Mouse (Mus musculus) kidney, embryonic 15.5 days (tissue): ENCODE measurements around the gene Ksr2. TPM values are rescaled to one million over a fixed set of nuclear protein-coding genes. Genes with fewer than 3 reads are reported as not detected.
A peak's percentile ranks its signal among the peaks of the same experiment; 100 is the strongest.

ENCODE experiments used
- ATAC-seq: fragments of 200-750 bp; cut with Nextera tagmentation; replicated peaks from 2 replicates; pipeline ENCODE4 v1.8.0; 2017; ENCODE audit warnings: moderate TSS enrichment; ENCODE audit not compliant: low FRiP score
- H3K27ac ChIP-seq: fragments of 300-500 bp; sonication (generic); 2 replicates; pipeline ENCODE4 v1.5.1; 2015; ENCODE audit warnings: mild to moderate bottlenecking, inconsistent platforms
- H3K27me3 ChIP-seq: fragments of 300-500 bp; sonication (generic); 2 replicates; pipeline ENCODE4 v1.6.1; 2015; ENCODE audit warnings: inconsistent platforms
- H3K36me3 ChIP-seq: fragments of 300-500 bp; sonication (generic); 2 replicates; pipeline ENCODE4 v1.6.1; 2015; ENCODE audit warnings: inconsistent platforms
- H3K4me1 ChIP-seq: fragments of 300-500 bp; sonication (generic); 2 replicates; pipeline ENCODE4 v1.6.1; 2015; ENCODE audit warnings: inconsistent platforms
- H3K4me2 ChIP-seq: fragments of 300-500 bp; sonication (generic); 2 replicates; pipeline ENCODE4 v1.6.1; 2015; ENCODE audit warnings: moderate library complexity, mild to moderate bottlenecking, inconsistent platforms
- H3K4me3 ChIP-seq: fragments of 300-500 bp; sonication (generic); replicated peaks from 2 replicates; pipeline ENCODE4 v1.5.1; 2015; ENCODE audit warnings: mild to moderate bottlenecking, inconsistent platforms
- H3K9ac ChIP-seq: fragments of 300-500 bp; sonication (generic); 2 replicates; pipeline ENCODE4 v1.6.1; 2015; ENCODE audit warnings: mild to moderate bottlenecking, inconsistent platforms
- H3K9me3 ChIP-seq: fragments of 300-500 bp; sonication (generic); replicated peaks from 2 replicates; pipeline ENCODE4 v1.6.1; 2016; ENCODE audit warnings: inconsistent platforms
- WGBS: fragments of 180-500 bp; shearing (Covaris S2); methylation state at CpG from one replicate; pipeline ENCODE4 v1.1.7; 2015; ENCODE audit warnings: mixed read lengths; 5-methylcytosine and 5-hydroxymethylcytosine counted together
- polyA plus RNA-seq: library from polyadenylated mRNA; unstranded; fragments of >200 nt; fragmentation: Nextera tagmentation; extraction: Ambion mirVana; gene quantifications from 2 replicates; pipeline ENCODE4 v1.2.1, GENCODE M21; 2015

Gene Ksr2
- polyA plus RNA-seq, 1 experiment from 2014 or later, result 0.73 TPM

DNA sequence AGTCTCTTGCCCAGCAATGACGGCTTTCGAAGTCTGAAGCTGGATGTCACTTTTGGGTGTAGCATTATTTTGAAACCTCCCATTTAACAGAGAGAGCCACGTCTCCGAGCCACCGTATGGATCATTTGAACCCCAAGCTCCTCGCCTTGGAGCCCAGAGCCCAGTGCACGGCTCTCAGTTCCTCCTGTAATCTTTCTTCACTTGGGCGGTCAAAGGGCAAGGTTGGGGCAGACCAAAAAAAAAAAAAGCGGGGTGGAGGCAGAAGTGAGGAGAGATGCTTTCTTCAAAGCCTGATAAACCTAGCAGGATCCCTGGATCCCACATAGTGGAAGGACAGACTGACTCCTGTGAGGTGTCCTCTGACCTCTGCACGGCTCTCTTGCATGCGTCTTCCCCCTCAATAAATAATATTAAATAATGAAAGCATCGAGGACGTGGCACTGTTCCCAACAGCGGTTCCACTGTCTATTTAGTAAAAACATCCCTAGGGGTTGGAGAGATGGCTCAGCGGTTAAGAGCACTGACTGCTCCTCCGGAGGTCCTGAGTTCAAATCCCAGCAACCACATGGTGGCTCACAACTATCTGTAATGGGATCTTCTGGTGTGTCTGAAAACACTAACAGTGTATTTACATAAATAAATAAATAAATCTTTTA is 75.0 kb downstream of the Ksr2 start:
- H3K4me3 ChIP-seq, result no peak overlapping the region
- no peaks in the 10 kb centered on the region for H3K9me3 ChIP-seq
- H3K4me2 ChIP-seq, result no peak overlapping the region
- H3K27me3 ChIP-seq, result no peaks in the 10 kb centered on the region; the same call in 1 of the 2 replicates
- H3K27ac ChIP-seq, result no peak overlapping the region
- no peak overlapping the region for H3K9ac ChIP-seq
- H3K4me1 ChIP-seq, result peaks cover 10% of the 10 kb centered on the region
- no peak for ATAC-seq
- no peaks in the 10 kb centered on the region for H3K36me3 ChIP-seq
- WGBS, result 80% methylated on average over 16 of the region's 16 CpGs

DNA sequence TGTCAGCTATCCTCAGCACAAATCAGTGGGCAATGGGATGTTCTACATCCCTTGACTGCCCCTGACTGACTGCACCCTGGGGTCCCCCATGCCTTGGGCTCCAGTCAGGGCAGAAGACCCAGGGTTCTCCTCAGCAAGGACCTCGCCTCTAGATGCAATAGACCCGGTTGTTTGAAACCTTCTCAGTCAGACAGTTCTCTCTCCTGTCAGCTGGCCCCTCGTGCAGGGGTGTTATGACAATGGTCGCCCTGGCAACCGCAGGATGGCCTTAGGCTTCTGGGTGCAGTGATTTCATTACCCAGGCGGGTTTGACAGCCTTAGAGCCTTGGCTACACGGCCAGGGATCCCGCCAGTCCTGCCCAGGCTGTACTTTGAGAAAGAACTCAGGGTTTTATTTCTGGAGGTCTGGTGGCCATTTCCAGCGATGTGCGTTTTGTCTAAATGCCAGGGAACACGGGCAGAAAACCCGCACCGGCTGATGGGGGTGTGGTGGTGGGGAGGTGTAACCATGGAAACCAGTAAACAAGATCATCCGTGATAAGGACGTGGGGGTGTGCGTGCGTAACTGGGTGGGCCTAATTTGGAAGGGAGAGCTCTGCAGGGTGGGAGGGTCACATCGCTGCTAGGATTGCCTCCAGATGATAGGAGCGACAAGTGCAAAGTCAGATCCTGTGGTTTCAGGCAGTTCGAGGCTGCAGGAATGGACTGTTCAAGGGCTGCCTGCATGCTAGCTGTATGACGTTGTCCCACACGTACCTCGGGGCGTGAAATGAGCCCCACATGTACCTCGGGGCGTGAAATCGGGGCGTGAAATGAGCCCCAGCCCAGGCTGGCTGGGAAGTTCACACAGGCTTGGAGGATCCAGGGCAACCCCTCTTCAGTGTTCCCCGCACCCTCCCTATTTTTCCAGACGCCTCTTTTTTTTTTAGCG is 79.4 kb downstream of the Ksr2 start:
- 0 out of 2 replicates have a peak, but pooled peaks have one; percentile 25 for ATAC-seq
- 24% methylated on average over 31 of the region's 31 CpGs for WGBS
- Histone ChIP-seq H3K4me2 (peak overlapping the region; percentile 46), H3K27me3 (no peaks in the 10 kb centered on the region; the same call in 1 of the 2 replicates), H3K9ac (0 out of 2 replicates have a peak overlapping the region, but pooled peaks have one; percentile 21), H3K4me3 (0 out of 2 replicates have a peak overlapping the region, but pooled peaks have one; percentile 4), H3K4me1 (peaks cover 11% of the 10 kb centered on the region), H3K27ac (no peak overlapping the region), H3K36me3 (no peaks in the 10 kb centered on the region), H3K9me3 (no peaks in the 10 kb centered on the region)

DNA sequence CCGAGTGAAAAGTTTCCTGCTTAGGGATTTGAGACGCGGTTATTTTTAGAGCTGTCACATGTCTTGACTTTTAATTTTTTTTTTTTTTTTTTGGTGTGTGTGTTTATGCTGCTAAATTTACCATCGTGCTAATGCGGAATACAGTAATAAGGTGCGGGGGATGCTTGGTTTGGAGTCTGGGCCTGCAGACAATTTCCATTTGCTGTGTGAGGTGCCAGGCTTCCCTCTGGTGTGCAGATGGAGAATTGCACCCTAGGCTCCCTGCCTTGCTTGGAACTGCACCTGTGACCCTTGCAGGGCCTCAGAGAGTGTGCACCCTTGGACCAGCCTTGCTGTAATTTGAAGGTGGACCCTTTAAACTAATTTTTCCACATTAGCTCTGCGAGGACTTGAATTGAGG is 80.1 kb downstream of the Ksr2 start:
- 0 out of 2 replicates have a peak overlapping the region, but pooled peaks have one; percentile 4 for H3K4me3 ChIP-seq
- H3K9me3 ChIP-seq, result no peaks in the 10 kb centered on the region
- WGBS, result 19% methylated on average over 7 of the region's 7 CpGs
- H3K4me2 ChIP-seq, result peak overlapping the region; percentile 46
- no peaks in the 10 kb centered on the region for H3K36me3 ChIP-seq
- H3K9ac ChIP-seq, result no peak overlapping the region
- peaks cover 11% of the 10 kb centered on the region for H3K4me1 ChIP-seq
- H3K27ac ChIP-seq, result no peak overlapping the region
- no peaks in the 10 kb centered on the region; the same call in 1 of the 2 replicates for H3K27me3 ChIP-seq
- no peak for ATAC-seq

DNA sequence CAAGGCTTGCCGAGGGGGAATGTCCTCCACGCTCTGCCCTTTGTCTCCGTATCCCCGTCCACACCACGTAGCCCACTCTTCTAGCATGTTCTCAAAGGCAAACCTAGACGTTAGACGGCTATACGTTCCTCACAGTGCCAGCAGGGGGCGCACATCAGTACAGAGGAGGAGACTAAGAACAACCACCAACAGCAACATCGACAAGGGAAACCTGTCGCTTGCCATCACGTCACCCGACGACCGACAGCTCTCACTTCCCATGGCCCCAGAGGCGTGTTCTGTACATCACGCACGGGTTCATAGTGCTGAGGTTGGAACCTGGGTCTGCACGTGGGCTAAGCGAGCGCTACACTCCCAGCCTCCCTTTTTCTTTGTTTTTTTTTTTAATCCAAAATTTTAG is 83.3 kb downstream of the Ksr2 start:
- WGBS, result 64% methylated on average over 21 of the region's 21 CpGs

DNA sequence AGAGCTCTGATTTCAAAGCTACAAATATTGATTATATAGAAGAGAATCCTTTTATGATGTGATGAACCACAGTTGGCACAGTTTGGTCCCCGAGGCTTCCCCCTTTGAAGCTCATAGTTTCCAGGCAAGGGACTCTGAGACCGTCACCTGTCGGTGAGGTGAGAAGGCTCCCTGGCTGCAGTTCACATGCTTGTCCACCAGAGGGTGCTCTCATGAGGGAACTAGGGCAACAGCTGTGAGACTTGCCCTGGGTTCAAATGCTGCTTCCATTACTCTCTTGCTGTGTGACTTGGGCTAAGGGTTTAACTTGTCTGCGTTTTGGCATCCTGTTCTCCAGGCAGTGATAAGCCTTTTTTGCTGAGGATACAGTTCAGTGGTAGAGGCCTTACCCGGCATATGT is 88.8 kb downstream of the Ksr2 start:
- H3K4me1 ChIP-seq, result peaks cover 11% of the 10 kb centered on the region; the same call in 1 of the 2 replicates
- no peak overlapping the region for H3K4me3 ChIP-seq
- H3K4me2 ChIP-seq, result no peak overlapping the region
- H3K9me3 ChIP-seq, result no peaks in the 10 kb centered on the region
- H3K27ac ChIP-seq, result no peak overlapping the region
- ATAC-seq, result no peak
- 84% methylated on average over 5 of the region's 5 CpGs for WGBS
- H3K27me3 ChIP-seq, result no peaks in the 10 kb centered on the region
- no peaks in the 10 kb centered on the region for H3K36me3 ChIP-seq
- no peak overlapping the region for H3K9ac ChIP-seq

More for the DNA sequence above, 83.3 kb downstream of the Ksr2 start:
- Histone ChIP-seq H3K36me3 (no peaks in the 10 kb centered on the region), H3K27ac (no peak overlapping the region), H3K9ac (no peak overlapping the region), H3K4me1 (peaks cover 11% of the 10 kb centered on the region), H3K4me3 (no peak overlapping the region), H3K9me3 (no peaks in the 10 kb centered on the region), H3K27me3 (no peaks in the 10 kb centered on the region; the same call in 1 of the 2 replicates), H3K4me2 (no peak overlapping the region)
- ATAC-seq, result no peak

DNA sequence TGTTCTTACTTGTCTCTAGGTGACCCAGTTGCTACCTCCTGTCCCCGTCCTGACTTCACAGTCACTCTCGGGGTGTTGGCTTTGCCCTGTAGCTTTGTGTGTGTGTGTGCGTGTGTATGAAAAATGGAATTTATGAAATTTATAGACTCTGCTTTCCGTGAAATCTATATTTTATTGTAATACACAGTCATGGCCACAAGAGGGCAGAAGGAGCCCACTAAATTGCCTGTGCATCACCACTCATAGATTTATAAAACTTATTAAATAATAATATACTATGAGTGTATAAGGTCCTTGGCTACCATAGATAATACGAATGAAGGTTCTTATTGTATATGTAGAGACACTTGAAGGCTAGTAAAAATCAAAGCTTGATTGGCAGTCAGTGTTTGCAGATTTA is 90.6 kb downstream of the Ksr2 start:
- peaks cover 11% of the 10 kb centered on the region; the same call in 1 of the 2 replicates for H3K4me1 ChIP-seq
- no peak overlapping the region for H3K27ac ChIP-seq
- WGBS, result 91% methylated on average over 5 of the region's 5 CpGs
- ATAC-seq, result no peak
- H3K9me3 ChIP-seq, result no peaks in the 10 kb centered on the region
- H3K9ac ChIP-seq, result no peak overlapping the region
- no peak overlapping the region for H3K4me3 ChIP-seq
- H3K4me2 ChIP-seq, result no peak overlapping the region
- H3K36me3 ChIP-seq, result no peaks in the 10 kb centered on the region
- 0 out of 2 replicates have a peak, but pooled peaks cover 4% of the 10 kb centered on the region for H3K27me3 ChIP-seq

DNA sequence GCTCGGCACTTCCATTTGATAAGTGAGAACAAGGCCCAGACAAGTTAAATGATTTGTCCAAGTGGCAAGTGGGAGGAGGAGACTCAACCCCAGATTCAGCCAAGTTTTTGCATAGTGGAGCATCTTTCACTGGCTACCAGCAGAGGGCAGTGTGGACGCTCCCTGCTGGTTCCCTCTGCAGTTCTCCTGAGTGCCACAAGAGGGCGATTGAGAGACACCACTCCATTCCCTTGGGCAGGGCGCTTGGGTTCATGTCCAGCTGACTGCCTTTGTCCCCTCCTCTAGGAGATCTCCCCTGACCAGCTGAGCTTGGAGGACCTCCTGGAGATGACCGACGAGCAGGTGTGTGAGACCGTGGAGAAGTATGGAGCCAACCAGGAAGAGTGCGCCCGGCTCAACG is 91.4 kb downstream of the Ksr2 start:
- Histone ChIP-seq H3K27me3 (0 out of 2 replicates have a peak, but pooled peaks cover 4% of the 10 kb centered on the region), H3K9me3 (no peaks in the 10 kb centered on the region), H3K27ac (no peak overlapping the region), H3K4me1 (peaks cover 16% of the 10 kb centered on the region), H3K4me3 (no peak overlapping the region), H3K36me3 (no peaks in the 10 kb centered on the region), H3K9ac (no peak overlapping the region), H3K4me2 (no peak overlapping the region)
- no peak for ATAC-seq
- WGBS, result 69% methylated on average over 10 of the region's 10 CpGs

DNA sequence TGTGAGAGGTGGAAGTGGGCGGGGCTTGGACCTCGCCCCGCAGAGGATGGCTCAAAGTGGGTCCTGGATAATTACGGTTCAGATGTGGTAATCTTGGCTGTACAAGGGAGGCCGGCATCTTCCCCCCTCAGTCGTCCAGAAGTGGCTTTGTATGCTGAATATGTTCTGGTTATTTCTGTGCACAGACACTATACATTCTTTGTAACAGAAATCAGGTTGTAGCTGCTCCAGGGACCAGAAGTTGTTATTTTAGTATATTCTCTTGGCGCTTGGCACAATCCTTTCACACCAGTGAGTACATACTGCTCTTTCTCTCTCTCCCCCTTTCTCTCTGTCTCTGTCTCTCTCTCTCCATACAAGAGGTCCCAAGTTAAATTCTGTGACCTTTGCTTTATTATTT is 92.0 kb downstream of the Ksr2 start:
- no peak overlapping the region for H3K4me2 ChIP-seq
- H3K4me1 ChIP-seq, result peaks cover 18% of the 10 kb centered on the region
- ATAC-seq, result no peak
- H3K9ac ChIP-seq, result no peak overlapping the region
- no peaks in the 10 kb centered on the region for H3K9me3 ChIP-seq
- H3K27ac ChIP-seq, result no peak overlapping the region
- WGBS, result 65% methylated on average over 7 of the region's 7 CpGs
- H3K27me3 ChIP-seq, result 0 out of 2 replicates have a peak, but pooled peaks cover 4% of the 10 kb centered on the region
- no peak overlapping the region for H3K4me3 ChIP-seq
- no peaks in the 10 kb centered on the region for H3K36me3 ChIP-seq

DNA sequence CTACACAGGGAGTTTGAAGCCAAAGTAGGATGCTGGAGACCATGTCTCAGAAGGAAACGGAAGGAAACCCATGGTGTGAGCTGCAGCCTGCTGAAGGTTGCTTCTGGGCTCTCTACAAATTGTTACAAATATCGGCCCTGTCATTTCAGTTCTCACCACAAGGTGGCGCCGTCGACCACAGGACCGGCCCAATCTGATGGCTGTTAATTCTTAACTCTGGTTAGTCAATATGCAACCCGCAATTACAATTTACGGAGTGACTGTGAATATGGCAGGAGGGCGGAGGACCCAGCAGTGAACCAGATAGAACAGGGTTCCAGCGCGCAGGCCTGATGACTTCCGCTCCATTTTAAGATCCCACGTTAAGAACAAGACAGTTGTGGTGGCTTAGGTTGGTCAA is 92.6 kb downstream of the Ksr2 start:
- peaks cover 24% of the 10 kb centered on the region for H3K4me1 ChIP-seq
- H3K27ac ChIP-seq, result peak overlapping the region; percentile 76
- H3K9ac ChIP-seq, result 0 out of 2 replicates have a peak overlapping the region, but pooled peaks have one; percentile 22
- 22% methylated on average over 13 of the region's 13 CpGs for WGBS
- H3K36me3 ChIP-seq, result no peaks in the 10 kb centered on the region
- no peak; the same call in 1 of the 2 replicates for ATAC-seq
- 0 out of 2 replicates have a peak, but pooled peaks cover 4% of the 10 kb centered on the region for H3K27me3 ChIP-seq
- no peak overlapping the region for H3K4me3 ChIP-seq
- H3K4me2 ChIP-seq, result peak overlapping the region; percentile 12; the same call in 1 of the 2 replicates
- no peaks in the 10 kb centered on the region for H3K9me3 ChIP-seq

DNA sequence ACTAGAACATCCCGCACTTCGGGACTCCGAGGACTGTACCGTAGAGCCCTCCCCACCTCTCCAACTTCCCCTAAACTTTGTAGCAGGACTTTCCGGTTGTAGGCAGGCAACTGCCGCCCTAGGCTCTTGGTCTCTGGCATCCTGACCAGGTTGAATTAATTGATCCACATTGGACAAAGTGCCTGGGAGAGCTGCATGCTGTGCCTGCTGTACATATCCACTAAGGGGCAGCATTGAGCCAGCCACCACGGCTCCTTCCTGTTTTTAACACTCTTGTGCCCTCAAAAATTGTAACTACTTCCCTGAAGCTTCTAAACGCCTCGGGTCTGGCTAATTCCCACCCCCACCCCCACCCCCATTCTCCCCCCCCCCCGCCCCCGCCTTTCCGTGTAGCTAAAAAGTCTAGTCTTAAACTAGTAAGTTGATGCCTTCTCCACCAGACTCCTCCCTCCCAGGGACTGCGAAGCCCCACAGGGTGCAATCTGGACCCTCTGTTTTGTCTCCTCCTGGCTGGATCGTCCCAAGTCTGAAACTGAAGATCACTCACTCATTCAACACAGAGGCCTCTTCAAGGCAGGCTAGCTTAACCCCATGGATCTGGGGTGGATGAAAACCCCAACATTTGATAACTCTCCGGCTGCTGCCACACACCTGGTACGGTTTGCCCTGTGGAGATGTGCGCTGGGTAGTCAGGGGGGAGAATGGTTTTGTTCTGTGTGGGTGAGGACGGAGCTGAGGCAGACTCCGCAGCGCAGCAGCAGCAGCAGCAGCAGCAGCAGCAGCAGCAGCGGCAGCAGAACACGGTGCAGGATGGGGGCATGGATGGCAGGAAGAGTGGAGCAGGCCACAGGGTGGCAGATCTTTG is 95.9 kb downstream of the Ksr2 start:
- no peak overlapping the region for H3K4me3 ChIP-seq

DNA sequence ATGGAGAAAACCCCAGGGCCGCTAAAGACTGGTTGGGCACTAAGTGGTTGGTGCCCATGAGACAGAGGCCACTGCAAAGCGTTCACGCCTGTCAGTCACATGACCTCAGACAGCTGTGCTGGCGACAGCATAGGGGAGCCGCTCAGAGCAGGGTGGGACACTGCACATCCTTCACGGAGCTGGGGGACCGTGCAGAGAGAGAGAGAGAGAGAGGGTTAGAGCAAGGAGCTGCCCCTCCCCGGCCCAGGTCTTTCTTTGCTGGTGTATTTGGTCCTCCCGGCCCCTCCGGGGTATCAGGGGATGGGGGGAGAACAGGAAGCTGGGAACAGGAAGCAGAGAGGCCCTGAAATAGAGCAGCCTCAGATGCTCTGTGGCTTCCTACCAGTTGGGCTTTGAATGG is 97.1 kb downstream of the Ksr2 start:
- 50% methylated on average over 10 of the region's 10 CpGs for WGBS
- ATAC-seq, result 0 out of 2 replicates have a peak, but pooled peaks have one; percentile 13

More for the DNA sequence above, 95.9 kb downstream of the Ksr2 start:
- H3K9me3 ChIP-seq, result no peaks in the 10 kb centered on the region
- H3K9ac ChIP-seq, result no peak overlapping the region
- no peak overlapping the region for H3K27ac ChIP-seq
- ATAC-seq, result no peak
- peak overlapping the region; percentile 10; the same call in 1 of the 2 replicates for H3K4me2 ChIP-seq
- H3K36me3 ChIP-seq, result no peaks in the 10 kb centered on the region
- peaks cover 36% of the 10 kb centered on the region for H3K4me1 ChIP-seq
- 0 out of 2 replicates have a peak, but pooled peaks cover 4% of the 10 kb centered on the region for H3K27me3 ChIP-seq
- WGBS, result 36% methylated on average over 22 of the region's 22 CpGs

More for the DNA sequence above, 97.1 kb downstream of the Ksr2 start:
- no peaks in the 10 kb centered on the region for H3K36me3 ChIP-seq
- H3K9me3 ChIP-seq, result no peaks in the 10 kb centered on the region
- no peak overlapping the region for H3K4me2 ChIP-seq
- H3K4me1 ChIP-seq, result peaks cover 32% of the 10 kb centered on the region
- no peak overlapping the region for H3K4me3 ChIP-seq
- 0 out of 2 replicates have a peak, but pooled peaks cover 4% of the 10 kb centered on the region for H3K27me3 ChIP-seq
- no peak overlapping the region for H3K9ac ChIP-seq
- H3K27ac ChIP-seq, result no peak overlapping the region
